Comparison of ENCODE assay signal across 19 mouse cellular contexts in the genomic region with DNA sequence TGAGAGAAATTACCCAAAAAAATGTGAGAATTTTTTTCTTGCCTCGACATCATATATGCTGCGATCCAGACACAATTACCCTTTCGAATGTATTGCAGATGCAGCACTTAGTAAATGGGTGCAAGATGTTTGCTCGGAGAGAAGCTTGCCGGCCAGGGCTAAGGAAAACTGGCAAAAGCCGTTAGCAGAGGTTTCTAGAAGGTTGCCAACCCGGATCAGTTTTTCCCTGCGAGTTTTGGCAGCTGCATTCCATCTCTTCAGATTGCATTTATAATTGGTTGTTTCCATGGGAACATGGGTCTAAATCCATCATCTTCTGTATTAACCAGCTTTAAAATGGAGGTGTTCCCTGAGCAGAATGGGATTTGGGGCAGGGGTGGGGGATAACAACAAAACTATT.
A peak's percentile ranks its signal among the peaks of the same experiment; 100 is the strongest.
DNase-seq lines count a peak whose midpoint lies in the region; ATAC-seq and TF ChIP-seq lines count a peak whose summit lies in the region.
"Had no signal": no experiment of that assay in that cellular context is flagged by ENCODE, and none has a peak within 500 bp of the region (broad histone marks: within the 10 kb centered on the region; RNA-seq: fewer than 3 reads in every experiment).

No protein-coding gene starts in this region.

- DNase-seq in layer of hippocampus, adult 11-12 months (ENCODE audit: low spot score): peak; percentile 12
- no peak for DNase-seq in layer of hippocampus, adult 9-10 months (ENCODE audit: low spot score)
- DNase-seq in brain, embryonic 14.5 days (ENCODE audit: low read depth): peak; percentile 55
- peak; percentile 23 for DNase-seq in limb, embryonic 11.5 days (ENCODE audit: low spot score)
- DNase-seq in retina, embryonic 14.5 days (ENCODE audit: low spot score): no peak
- DNase-seq in frontal cortex, postnatal 14 days (ENCODE audit: low spot score in 2 of 2): no peak
- DNase-seq in embryo, embryonic 11 days: no peak
- DNase-seq: cerebellum, adult 8-10 months; heart, postnatal 4 days; kidney, adult 11 months; kidney, postnatal 4 days; lung, postnatal 10 days had no signal

- 62% methylated on average over 8 of the region's 8 CpGs for WGBS in limb, embryonic 11.5 days

- H3K9me3 ChIP-seq in limb, embryonic 11.5 days (ENCODE audit: control insufficient read depth, low read length): no peaks in the 10 kb centered on the region
- H3K9me3 ChIP-seq: embryonic facial prominence, embryonic 12.5 days; heart, embryonic 10.5 days; liver, embryonic 12.5 days; neural tube, embryonic 15.5 days had no signal

- no peak for TF ChIP-seq CTCF in brain, embryonic 14.5 days (IDR thresholded peaks at IDR 0.05; ENCODE audit: borderline replicate concordance, extremely low read depth, insufficient read depth, insufficient read length)
- TF ChIP-seq CTCF in embryonic fibroblast, embryonic 13.5 days (IDR thresholded peaks at IDR 0.05; ENCODE audit: borderline replicate concordance, insufficient read depth, low read length): no peak

- H3K4me3 ChIP-seq in embryonic fibroblast, embryonic 13.5 days (ENCODE audit: insufficient read depth, low read length): no peak overlapping the region
- no peak overlapping the region for H3K4me3 ChIP-seq in limb, embryonic 11.5 days (ENCODE audit: low read depth, low read length)
- H3K4me3 ChIP-seq: embryonic facial prominence, embryonic 12.5 days; heart, embryonic 10.5 days; liver, embryonic 12.5 days; neural tube, embryonic 15.5 days had no signal

- peak overlapping the region; percentile 26; the same call in 1 of the 2 replicates for H3K27ac ChIP-seq in embryonic fibroblast, embryonic 13.5 days (ENCODE audit: insufficient read depth, low read length)
- H3K27ac ChIP-seq in limb, embryonic 11.5 days (replicated peaks; ENCODE audit: low read depth, low read length): no peak overlapping the region
- H3K27ac ChIP-seq: heart, embryonic 10.5 days; liver, embryonic 12.5 days; neural tube, embryonic 15.5 days; stomach, postnatal 0 days had no signal

- no peak for ATAC-seq in limb, embryonic 11.5 days (ENCODE audit: insufficient number of reproducible peaks, low FRiP score, low TSS enrichment, low read depth)
- ATAC-seq: activated CD4-positive, CD25-positive, alpha-beta regulatory T cell, adult 4 months; liver, embryonic 12.5 days had no signal

- no peak overlapping the region for H3K9ac ChIP-seq in limb, embryonic 11.5 days (ENCODE audit: low read length)
- H3K9ac ChIP-seq: embryonic facial prominence, embryonic 12.5 days; liver, embryonic 12.5 days; neural tube, embryonic 15.5 days had no signal

- no peak for TF ChIP-seq POLR2A in brain, embryonic 14.5 days (IDR thresholded peaks at IDR 0.05; ENCODE audit: borderline replicate concordance, extremely low read depth, insufficient read depth, insufficient read length, poor library complexity, severe bottlenecking)
- TF ChIP-seq POLR2A in embryonic fibroblast, embryonic 13.5 days (IDR thresholded peaks at IDR 0.05; ENCODE audit: low read depth, low read length): no peak

- no peaks in the 10 kb centered on the region for H3K4me1 ChIP-seq in embryonic fibroblast, embryonic 13.5 days (ENCODE audit: control insufficient read depth, insufficient read depth, low read length)
- no peaks in the 10 kb centered on the region for H3K4me1 ChIP-seq in limb, embryonic 11.5 days (ENCODE audit: control insufficient read depth, insufficient read depth, low read length)
- H3K4me1 ChIP-seq: heart, embryonic 10.5 days; liver, embryonic 12.5 days had no signal

- H3K27me3 ChIP-seq in limb, embryonic 11.5 days (ENCODE audit: control insufficient read depth, insufficient read depth, low read length): no peaks in the 10 kb centered on the region
- H3K27me3 ChIP-seq: embryonic facial prominence, embryonic 12.5 days; liver, embryonic 12.5 days; neural tube, embryonic 15.5 days had no signal

- H3K36me3 ChIP-seq in limb, embryonic 11.5 days (ENCODE audit: control insufficient read depth, insufficient read depth, low read length): no peaks in the 10 kb centered on the region
- H3K36me3 ChIP-seq: embryonic facial prominence, embryonic 12.5 days; heart, embryonic 10.5 days; liver, embryonic 12.5 days; neural tube, embryonic 15.5 days had no signal

- H3K4me2 ChIP-seq in limb, embryonic 11.5 days (ENCODE audit: low read depth, severe bottlenecking): no peak overlapping the region
- H3K4me2 ChIP-seq: embryonic facial prominence, embryonic 12.5 days; liver, embryonic 12.5 days; neural tube, embryonic 15.5 days had no signal

Comparison
In these comparisons a context has a peak if more than half of its experiments do, and no peak if none do; other contexts are left out.
1. DNase-seq: peak in layer of hippocampus, adult 11-12 months (single experiment), brain, embryonic 14.5 days (single experiment) and limb, embryonic 11.5 days (single experiment); none in layer of hippocampus, adult 9-10 months (single experiment), retina, embryonic 14.5 days (single experiment), frontal cortex, postnatal 14 days (0 of 2) and embryo, embryonic 11 days (single experiment).